Mouse (Mus musculus): ENCODE measurements around the gene Scube1. TPM values are rescaled to one million over a fixed set of nuclear protein-coding genes. Genes with fewer than 3 reads are reported as not detected.

Scube1 gene
- total RNA-seq (2021) (1 to 10 TPM in 1 of 2 experiments, under 1 TPM in 1; 0.65 to 1.3 TPM), polyA plus RNA-seq (2012; rRNA removed) (2.2 and 3.0 TPM in 2 replicates)
- long read RNA-seq, partial matches to known transcripts: 0 of 3 reads
- long read RNA-seq, other reads (novel, unspliced or antisense): 0 of 3 reads

- peak; percentile 92 to 95 for DNase-seq
- Histone ChIP-seq H3K4me1 (ENCODE audit: control insufficient read depth, insufficient read depth, low read length) (no peaks in the 10 kb centered on the region), H3K27me3 (ENCODE audit: control insufficient read depth, insufficient read depth, low read length) (peaks cover 2% of the 10 kb centered on the region), H3K79me2 (replicated peaks; ENCODE audit: control insufficient read depth, insufficient read depth, low read length) (no peaks in the 10 kb centered on the region), H3K4me3 (peak within 1 kb of the TSS; percentile 69), H3K9ac (ENCODE audit: low read depth, low read length) (peak within 1 kb of the TSS; percentile 73), H3K27ac (no peak within 1 kb of the TSS), H3K36me3 (ENCODE audit: control insufficient read depth, insufficient read depth, low read length) (no peaks in the 10 kb centered on the region)
- intact Hi-C loops (cut with DNase I): loop anchor here (5.0 kb wide), 2 partner anchors 32 to 43 kb away; no protein-coding TSS in a partner anchor
- TF ChIP-seq EP300 (IDR thresholded peaks at IDR 0.05; ENCODE audit: insufficient read depth, low read depth, low read length) (no peak), CTCF (IDR thresholded peaks at IDR 0.05) (peak; percentile 39)
- WGBS: under 1% methylated on average over 51 of the region's 51 CpGs
Measured at GRCm38 (mm10) chr15:83724886-83725269, at the start of gene Scube1. TSS of gene Scube1 (minus strand) at chr15:83725021.

- peak in 1 of 2 experiments; percentile 5 for DNase-seq
- no peaks in the 10 kb centered on the region for H3K36me3 ChIP-seq (ENCODE audit: control insufficient read depth, insufficient read depth, low read length)
- no peaks in the 10 kb centered on the region for H3K27me3 ChIP-seq (ENCODE audit: control insufficient read depth, insufficient read depth, low read length)
- WGBS: 50% methylated on average over 4 of the region's 4 CpGs
- H3K9ac ChIP-seq (ENCODE audit: low read depth, low read length): no peak overlapping the region
- intact Hi-C loops (cut with DNase I): no loop called here
- no peak for TF ChIP-seq POLR2A (IDR thresholded peaks at IDR 0.05; ENCODE audit: insufficient read depth, low read depth, low read length)
- no peak for TF ChIP-seq CTCF (IDR thresholded peaks at IDR 0.05)
- TF ChIP-seq EP300 (IDR thresholded peaks at IDR 0.05; ENCODE audit: insufficient read depth, low read depth, low read length): no peak
- no peaks in the 10 kb centered on the region for H3K4me1 ChIP-seq (ENCODE audit: control insufficient read depth, insufficient read depth, low read length)
- no peaks in the 10 kb centered on the region for H3K79me2 ChIP-seq (replicated peaks; ENCODE audit: control insufficient read depth, insufficient read depth, low read length)
- H3K4me3 ChIP-seq: no peak overlapping the region
- H3K27ac ChIP-seq: no peak overlapping the region
Measured at GRCm38 (mm10) chr15:83772953-83773352, 48.1 kb upstream of the Scube1 start.

- Histone ChIP-seq H3K36me3 (ENCODE audit: control insufficient read depth, insufficient read depth, low read length) (no peaks in the 10 kb centered on the region), H3K27ac (no peak overlapping the region), H3K9ac (ENCODE audit: low read depth, low read length) (no peak overlapping the region), H3K79me2 (replicated peaks; ENCODE audit: control insufficient read depth, insufficient read depth, low read length) (no peaks in the 10 kb centered on the region), H3K27me3 (ENCODE audit: control insufficient read depth, insufficient read depth, low read length) (no peaks in the 10 kb centered on the region), H3K4me3 (no peak overlapping the region), H3K4me1 (ENCODE audit: control insufficient read depth, insufficient read depth, low read length) (no peaks in the 10 kb centered on the region)
- DNase-seq: peak; percentile 48 to 67
- TF ChIP-seq POLR2A (IDR thresholded peaks at IDR 0.05; ENCODE audit: insufficient read depth, low read depth, low read length): no peak
- TF ChIP-seq EP300 (IDR thresholded peaks at IDR 0.05; ENCODE audit: insufficient read depth, low read depth, low read length): 0 out of 2 replicates have a peak, but pooled peaks have one; percentile 43
- 19% methylated on average over 5 of the region's 5 CpGs for WGBS
- intact Hi-C loops (cut with DNase I): no loop called here
Measured at GRCm38 (mm10) chr15:83772460-83772859, 47.6 kb upstream of the Scube1 start.

GRCm38 (mm10) chr15:83771346-83772053 is 46.7 kb upstream of the Scube1 start:
- H3K27me3 ChIP-seq (ENCODE audit: control insufficient read depth, insufficient read depth, low read length): no peaks in the 10 kb centered on the region
- no peak overlapping the region for H3K9ac ChIP-seq (ENCODE audit: low read depth, low read length)
- no peak for DNase-seq
- no peak overlapping the region for H3K27ac ChIP-seq
- WGBS: 65% methylated on average over 8 of the region's 8 CpGs
- TF ChIP-seq POLR2A (IDR thresholded peaks at IDR 0.05; ENCODE audit: insufficient read depth, low read depth, low read length): no peak
- no peak for TF ChIP-seq CTCF (IDR thresholded peaks at IDR 0.05)
- no peak for TF ChIP-seq EP300 (IDR thresholded peaks at IDR 0.05; ENCODE audit: insufficient read depth, low read depth, low read length)
- no peaks in the 10 kb centered on the region for H3K4me1 ChIP-seq (ENCODE audit: control insufficient read depth, insufficient read depth, low read length)
- H3K4me3 ChIP-seq: no peak overlapping the region
- H3K36me3 ChIP-seq (ENCODE audit: control insufficient read depth, insufficient read depth, low read length): no peaks in the 10 kb centered on the region
- no peaks in the 10 kb centered on the region for H3K79me2 ChIP-seq (replicated peaks; ENCODE audit: control insufficient read depth, insufficient read depth, low read length)
- intact Hi-C loops (cut with DNase I): no loop called here

GRCm38 (mm10) chr15:83765388-83766029 is 40.7 kb upstream of the Scube1 start:
- DNase-seq: no peak
- no peak overlapping the region for H3K27ac ChIP-seq
- TF ChIP-seq CTCF (IDR thresholded peaks at IDR 0.05) (no peak), POLR2A (IDR thresholded peaks at IDR 0.05; ENCODE audit: insufficient read depth, low read depth, low read length) (no peak), EP300 (IDR thresholded peaks at IDR 0.05; ENCODE audit: insufficient read depth, low read depth, low read length) (no peak)
- no peaks in the 10 kb centered on the region for H3K79me2 ChIP-seq (replicated peaks; ENCODE audit: control insufficient read depth, insufficient read depth, low read length)
- H3K4me1 ChIP-seq (ENCODE audit: control insufficient read depth, insufficient read depth, low read length): no peaks in the 10 kb centered on the region
- no peaks in the 10 kb centered on the region for H3K36me3 ChIP-seq (ENCODE audit: control insufficient read depth, insufficient read depth, low read length)
- H3K27me3 ChIP-seq (ENCODE audit: control insufficient read depth, insufficient read depth, low read length): no peaks in the 10 kb centered on the region
- H3K9ac ChIP-seq (ENCODE audit: low read depth, low read length): no peak overlapping the region
- H3K4me3 ChIP-seq: no peak overlapping the region
- intact Hi-C loops (cut with DNase I): no loop called here
- 35% methylated on average over 6 of the region's 6 CpGs for WGBS

- Histone ChIP-seq H3K27ac (no peak overlapping the region), H3K4me1 (ENCODE audit: control insufficient read depth, insufficient read depth, low read length) (no peaks in the 10 kb centered on the region), H3K9ac (ENCODE audit: low read depth, low read length) (no peak overlapping the region), H3K36me3 (ENCODE audit: control insufficient read depth, insufficient read depth, low read length) (no peaks in the 10 kb centered on the region), H3K4me3 (no peak overlapping the region), H3K79me2 (replicated peaks; ENCODE audit: control insufficient read depth, insufficient read depth, low read length) (no peaks in the 10 kb centered on the region), H3K27me3 (ENCODE audit: control insufficient read depth, insufficient read depth, low read length) (no peaks in the 10 kb centered on the region)
- intact Hi-C loops (cut with DNase I): loop anchor here (2.0 to 5.0 kb wide), 2 partner anchors 293 to 871 kb away; no protein-coding TSS in a partner anchor
- TF ChIP-seq CTCF (IDR thresholded peaks at IDR 0.05) (no peak), EP300 (IDR thresholded peaks at IDR 0.05; ENCODE audit: insufficient read depth, low read depth, low read length) (no peak), POLR2A (IDR thresholded peaks at IDR 0.05; ENCODE audit: insufficient read depth, low read depth, low read length) (no peak)
- WGBS: 86% methylated on average over 13 of the region's 13 CpGs
- no peak for DNase-seq
Measured at GRCm38 (mm10) chr15:83761512-83761911, 36.7 kb upstream of the Scube1 start.
